Mouse (Mus musculus) bone marrow macrophage, adult 2 months (primary cell): ENCODE measurements around the gene Zswim3. TPM values are rescaled to one million over a fixed set of nuclear protein-coding genes. Genes with fewer than 3 reads are reported as not detected.
A peak's percentile ranks its signal among the peaks of the same experiment; 100 is the strongest.
"Not testable (repeated sequence)": the region's sequence is repeated elsewhere in the genome, so short reads cannot be mapped to it uniquely, and the experiment has no call there.

Experiments
- H3K27ac ChIP-seq: 2 replicates; pipeline ENCODE4 v1.5.1; 2012; ENCODE audit warnings: low read depth, low read length; ENCODE audit not compliant: insufficient read depth
- H3K4me1 ChIP-seq: 2 replicates; pipeline ENCODE4 v1.6.1; 2012; ENCODE audit warnings: low read length; ENCODE audit not compliant: control insufficient read depth, insufficient read depth
- H3K4me3 ChIP-seq: 2 replicates; pipeline ENCODE4 v1.5.1; 2012; ENCODE audit warnings: mild to moderate bottlenecking, low read length, moderate library complexity; ENCODE audit not compliant: insufficient read depth
- CTCF ChIP-seq: IDR thresholded peaks from 2 replicates; pipeline ENCODE4 v1.5.1; 2012; ENCODE audit warnings: low read depth, mild to moderate bottlenecking, low read length, moderate library complexity
- POLR2A ChIP-seq: IDR thresholded peaks from 2 replicates; pipeline ENCODE4 v1.6.1; 2012; ENCODE audit warnings: mild to moderate bottlenecking, low read depth, low read length, borderline replicate concordance
- polyA plus RNA-seq: library from polyadenylated mRNA; stranded (reverse); fragments of >200 nt; gene quantifications from 2 replicates; pipeline ENCODE4 v1.2.4, GENCODE M21; 2012; ENCODE audit not compliant: missing spikeins, insufficient read depth, insufficient read length

The Zswim3 gene
- polyA plus RNA-seq, 1 experiment: 5.0 TPM

- Histone ChIP-seq H3K4me1 (peaks cover 9% of the 10 kb centered on the region), H3K4me3 (peak overlapping the region; percentile 90), H3K27ac (peak overlapping the region; percentile 98)
- TF ChIP-seq CTCF (no peak), POLR2A (no peak)
Measured at GRCm38 (mm10) chr2:164835164-164835563, 30.3 kb downstream of the Zswim3 start.

DNA sequence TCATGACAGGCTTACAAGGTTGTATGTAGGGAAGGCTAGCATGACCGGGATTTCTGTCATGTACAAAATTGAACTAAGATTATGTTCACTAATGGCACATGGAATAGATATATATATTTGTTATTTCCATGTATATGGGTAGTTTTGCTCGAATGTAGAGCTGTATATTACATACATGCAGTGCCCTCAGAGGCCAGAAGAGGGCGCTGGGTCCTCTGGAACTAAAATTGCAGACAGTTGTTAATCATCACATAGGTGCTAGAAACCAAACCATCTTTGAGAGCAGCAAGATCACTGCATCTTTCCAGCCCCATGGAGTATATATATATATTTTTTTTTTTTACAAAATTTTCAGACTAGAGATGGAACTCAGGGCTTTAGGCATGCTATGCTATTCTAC is 40.9 kb downstream of the Zswim3 start:
- Histone ChIP-seq H3K4me1 (no peaks in the 10 kb centered on the region), H3K4me3 (no peak overlapping the region), H3K27ac (no peak overlapping the region)
- TF ChIP-seq POLR2A: no peak
- TF ChIP-seq CTCF: no peak

DNA sequence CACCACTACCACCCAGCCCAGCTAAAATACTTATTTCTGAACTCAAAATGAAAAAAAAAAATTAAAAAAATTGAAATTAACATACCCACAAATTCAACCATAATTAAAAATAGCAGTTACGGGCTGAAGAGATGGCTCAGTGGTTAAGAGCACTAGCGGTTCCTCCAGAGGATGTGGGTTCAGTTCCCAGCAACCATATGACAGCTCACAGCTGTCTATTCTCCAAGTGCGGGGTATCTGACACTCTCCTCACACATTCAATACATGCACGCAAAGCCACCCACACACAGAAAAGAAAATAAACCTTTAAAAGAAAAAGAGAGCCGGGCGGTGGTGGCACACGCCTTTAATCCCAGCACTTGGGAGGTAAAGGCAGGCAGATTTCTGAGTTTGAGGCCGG is 45.2 kb downstream of the Zswim3 start:
- Histone ChIP-seq H3K27ac (no peak overlapping the region), H3K4me1 (peaks cover 9% of the 10 kb centered on the region), H3K4me3 (no peak overlapping the region)
- TF ChIP-seq CTCF: no peak
- TF ChIP-seq POLR2A: no peak

DNA sequence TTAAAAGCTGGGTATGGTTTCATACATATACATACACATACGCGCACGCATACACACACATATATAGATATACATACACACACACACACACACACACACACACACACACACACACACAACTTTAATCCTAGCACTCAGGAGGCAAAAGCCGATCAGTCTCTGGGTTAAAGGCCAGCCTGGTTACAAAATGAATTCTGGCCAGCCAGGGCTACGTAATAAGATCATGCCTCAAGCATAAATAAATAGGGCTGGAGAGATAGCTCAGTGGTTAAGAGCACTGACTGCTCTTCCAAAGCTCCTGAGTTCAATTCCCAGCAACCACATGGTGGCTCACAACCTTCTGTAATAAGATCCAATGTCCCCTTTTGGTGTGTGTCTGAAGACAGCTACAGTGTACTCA is 50.7 kb downstream of the Zswim3 start:
- not testable (repeated sequence) for H3K27ac ChIP-seq
- H3K4me1 ChIP-seq: peaks cover 33% of the 10 kb centered on the region
- peak overlapping the region; percentile 70 for H3K4me3 ChIP-seq

DNA sequence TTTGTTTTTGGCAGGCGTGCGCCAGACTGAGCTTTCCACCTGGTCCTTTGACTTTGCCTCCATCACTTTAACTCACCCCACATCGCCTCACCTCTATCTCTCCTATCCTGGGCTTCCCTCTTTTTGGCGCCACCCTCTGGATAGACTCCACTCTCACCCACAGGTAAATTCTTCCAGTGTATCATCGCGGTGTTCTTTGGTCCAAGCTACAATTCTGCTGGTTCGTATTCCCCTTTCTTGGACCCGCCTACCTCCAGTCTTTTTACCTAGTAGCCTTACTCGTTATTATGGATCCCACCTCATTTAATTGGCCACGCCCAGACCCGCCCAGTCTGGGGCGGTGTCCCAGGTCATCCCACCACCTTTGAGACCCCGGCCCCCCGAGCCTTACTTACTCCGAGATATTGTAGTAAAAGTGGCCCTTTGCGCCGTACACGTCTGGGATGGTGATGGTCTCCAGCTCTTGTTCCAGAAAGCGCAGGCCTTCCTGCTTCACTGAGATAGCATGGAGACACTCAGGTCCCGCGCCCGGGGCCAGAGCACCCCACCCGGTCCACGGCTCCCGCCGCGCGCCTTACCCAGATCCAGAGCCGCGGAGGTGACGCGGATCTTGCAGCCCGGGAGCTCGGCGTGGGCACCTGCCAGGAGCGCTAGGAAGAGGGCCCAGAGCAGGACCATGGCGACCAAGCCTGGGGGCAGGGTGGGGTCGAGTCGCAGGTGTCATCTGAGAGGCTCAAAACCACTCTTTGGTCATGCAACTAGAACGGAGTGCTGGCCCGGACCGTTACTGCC is 51.6 kb downstream of the Zswim3 start:
- H3K4me1 ChIP-seq: peaks cover 43% of the 10 kb centered on the region
- TF ChIP-seq CTCF (0 out of 2 replicates have a peak, but pooled peaks have one; percentile 5), POLR2A (no peak)
- H3K27ac ChIP-seq: peak overlapping the region; percentile 97
- peak overlapping the region; percentile 70 for H3K4me3 ChIP-seq

DNA sequence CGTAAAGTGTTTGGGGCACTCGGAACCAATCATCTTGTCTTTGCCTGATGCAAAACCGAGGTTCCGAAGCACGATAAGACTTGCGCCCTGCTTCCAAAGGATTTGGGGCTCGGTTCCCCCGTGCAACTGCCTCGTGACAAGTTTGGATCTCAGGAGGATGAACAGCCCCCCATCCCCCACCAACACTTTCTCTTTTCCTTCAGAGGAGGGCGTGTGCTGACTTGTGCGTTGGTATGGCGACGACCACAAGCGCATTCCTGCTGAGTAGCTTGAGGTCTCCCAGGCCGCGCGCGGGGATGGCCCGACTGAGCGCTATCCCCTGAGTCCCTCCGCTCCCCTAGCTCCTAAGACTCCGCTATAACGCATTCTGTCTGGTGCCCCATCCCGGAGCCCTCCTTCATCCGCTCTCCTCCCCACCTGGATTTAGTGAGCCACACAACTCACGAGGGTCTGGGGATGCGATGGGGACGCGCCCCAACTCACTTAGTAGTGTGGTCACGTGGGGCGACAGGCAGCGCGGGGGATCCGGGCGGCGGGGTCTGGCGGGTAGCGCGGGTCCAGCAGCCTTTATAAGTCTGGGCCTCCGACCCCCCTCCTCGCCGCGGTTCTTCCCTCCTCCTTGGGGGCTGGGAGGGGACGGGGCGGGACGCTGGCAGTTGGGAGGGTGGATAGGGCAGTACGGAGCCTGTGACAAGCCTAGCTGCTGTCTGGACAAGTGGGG is 52.4 kb downstream of the Zswim3 start, which contains the start of gene Pltp:
Pltp (minus strand) TSS at position 611 of the 721 bp plus-strand sequence.
- TF ChIP-seq POLR2A (no peak), CTCF (no peak)
- H3K4me3 ChIP-seq: peak within 1 kb of the TSS; percentile 70
- peak within 1 kb of the TSS; percentile 97 for H3K27ac ChIP-seq
- H3K4me1 ChIP-seq: peaks cover 48% of the 10 kb centered on the region

GRCm38 (mm10) chr2:164857842-164858553 is 53.1 kb downstream of the Zswim3 start:
- H3K4me3 ChIP-seq: peak overlapping the region; percentile 70
- peaks cover 52% of the 10 kb centered on the region for H3K4me1 ChIP-seq
- TF ChIP-seq CTCF (no peak), POLR2A (no peak)
- H3K27ac ChIP-seq: peak overlapping the region; percentile 97

- Histone ChIP-seq H3K27ac (peak overlapping the region; percentile 18), H3K4me1 (peaks cover 60% of the 10 kb centered on the region), H3K4me3 (no peak overlapping the region)
- no peak for TF ChIP-seq POLR2A
Measured at GRCm38 (mm10) chr2:164859155-164859554, 54.3 kb downstream of the Zswim3 start.

DNA sequence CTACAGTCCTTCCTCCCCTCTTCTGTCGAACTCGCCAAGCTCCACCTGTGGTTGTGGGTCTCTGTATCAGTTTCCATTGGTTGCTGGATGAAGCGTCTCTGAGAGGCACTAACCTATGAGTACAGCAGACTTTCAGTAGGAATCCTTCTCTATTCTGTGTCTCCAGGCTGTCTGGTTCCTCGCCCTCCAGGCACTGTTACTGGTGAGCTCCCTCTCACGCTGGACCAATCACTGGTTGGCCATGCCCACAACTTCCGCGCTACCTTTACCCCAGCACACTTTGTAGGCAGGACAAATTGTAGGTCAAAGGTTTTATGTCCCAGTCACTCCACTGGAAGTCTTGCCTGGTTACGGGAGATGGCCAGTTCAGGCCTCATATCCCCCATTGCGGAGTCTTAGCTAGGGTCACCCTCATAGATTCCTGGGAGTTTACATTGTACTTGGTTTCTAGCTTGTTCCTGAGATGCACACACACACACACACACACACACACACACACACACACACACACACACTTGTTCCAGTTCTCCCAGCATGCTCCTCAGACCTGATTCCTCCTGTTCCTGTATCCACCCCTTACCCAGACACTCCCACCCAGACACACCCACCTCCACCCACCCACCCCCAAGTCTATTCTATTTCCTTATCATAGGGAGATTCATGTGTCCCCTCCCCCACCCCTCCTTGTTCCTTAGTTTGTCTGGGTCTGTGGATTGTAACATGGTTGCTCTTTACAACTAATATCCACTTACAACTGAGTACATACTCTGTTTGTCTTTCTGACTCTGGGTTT is 54.9 kb downstream of the Zswim3 start:
- Histone ChIP-seq H3K27ac (peak overlapping the region; percentile 18), H3K4me3 (no peak overlapping the region), H3K4me1 (peaks cover 60% of the 10 kb centered on the region)
- TF ChIP-seq POLR2A (no peak), CTCF (no peak)
